Mouse (Mus musculus) bone marrow, adult 2 months (tissue): ENCODE measurements around the gene Rhof. TPM values are rescaled to one million over a fixed set of nuclear protein-coding genes. Genes with fewer than 3 reads are reported as not detected.

ENCODE experiments used
- H3K27ac ChIP-seq: fragments of 200-500 bp; 2 replicates; pipeline ENCODE4 v1.5.1; 2012; ENCODE audit warnings: low read depth, mild to moderate bottlenecking, control low read depth, inconsistent platforms, low read length; ENCODE audit not compliant: control insufficient read depth, poor library complexity, insufficient read depth
- H3K4me1 ChIP-seq: fragments of 200-500 bp; 2 replicates; pipeline ENCODE4 v1.6.1; 2011; ENCODE audit warnings: low read length; ENCODE audit not compliant: control insufficient read depth, insufficient read depth
- H3K4me3 ChIP-seq: fragments of 200-500 bp; replicated peaks from 2 replicates; pipeline ENCODE3; 2011; ENCODE audit warnings: mild to moderate bottlenecking, low read depth, low read length, control low read depth; ENCODE audit not compliant: control insufficient read depth
- CTCF ChIP-seq: fragments of 200-500 bp; IDR thresholded peaks from 2 replicates; pipeline ENCODE4 v1.5.1; 2011; ENCODE audit warnings: low read length, control low read depth; ENCODE audit not compliant: control insufficient read depth, insufficient read depth
- POLR2A ChIP-seq: fragments of 200-500 bp; IDR thresholded peaks from 2 replicates; pipeline ENCODE4 v1.6.1; 2011; ENCODE audit warnings: low read depth, mild to moderate bottlenecking, control low read depth, low read length, borderline replicate concordance; ENCODE audit not compliant: control insufficient read depth
- WGBS: fragments of 180-500 bp; shearing (Covaris S2); methylation state at CpG from one replicate; pipeline ENCODE4 v1.1.7; 2018; 5-methylcytosine and 5-hydroxymethylcytosine counted together
- polyA plus RNA-seq: library from polyadenylated mRNA; stranded (reverse); fragments of >200 nt; gene quantifications from 2 replicates; pipeline ENCODE4 v1.2.4, GENCODE M21; 2011; ENCODE audit warnings: low replicate concordance; ENCODE audit not compliant: missing spikeins, insufficient read depth, insufficient read length

The Rhof gene
- polyA plus RNA-seq, 1 experiment = 7.2 TPM

DNA sequence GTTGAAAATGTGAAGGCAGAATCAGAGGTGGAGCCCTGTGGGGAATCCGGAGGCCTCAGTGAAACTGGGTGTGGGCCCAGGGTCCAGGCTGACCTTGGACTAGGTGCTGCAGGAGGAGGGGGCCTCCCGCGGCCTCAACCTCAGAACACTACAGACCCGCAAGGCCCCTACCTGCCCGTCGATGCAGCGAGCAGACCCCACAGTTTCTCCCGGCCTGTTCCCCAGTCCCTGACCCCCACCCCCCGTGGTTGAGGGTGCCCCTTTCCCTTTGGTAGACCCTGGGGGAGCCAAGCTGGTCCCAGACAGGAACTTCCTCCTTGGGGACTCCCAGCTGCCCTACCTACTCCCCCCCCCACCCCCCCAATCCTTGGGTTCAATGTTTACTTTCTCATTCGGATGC lies 33.9 kb upstream of the Rhof start:
- no peak overlapping the region for H3K4me3 ChIP-seq
- H3K27ac ChIP-seq = no peak overlapping the region
- H3K4me1 ChIP-seq = no peaks in the 10 kb centered on the region
- 75% methylated on average over 10 of the region's 10 CpGs for WGBS
- TF ChIP-seq POLR2A (no peak), CTCF (no peak)

DNA sequence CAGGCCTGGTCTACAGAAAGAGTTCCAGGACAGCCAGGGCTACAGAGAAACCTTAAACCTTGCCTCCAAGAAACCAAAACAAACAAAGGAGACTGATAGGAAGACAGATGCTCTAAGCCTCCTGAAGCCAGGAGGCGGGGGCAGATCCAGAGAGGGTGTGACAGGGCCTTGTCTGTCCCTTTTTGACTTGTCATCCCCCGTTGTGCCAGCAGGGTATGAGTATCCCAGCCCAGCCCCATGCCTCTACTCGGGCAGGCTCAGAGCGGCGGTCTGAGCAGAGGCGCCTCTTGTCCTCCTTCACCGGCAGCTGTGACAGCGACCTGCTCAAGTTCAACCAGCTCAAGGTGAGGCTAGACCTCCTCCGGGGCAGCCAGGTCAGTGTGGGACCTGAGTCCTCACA lies 30.4 kb upstream of the Rhof start:
- Histone ChIP-seq H3K27ac (no peak overlapping the region), H3K4me1 (no peaks in the 10 kb centered on the region), H3K4me3 (no peak overlapping the region)
- 89% methylated on average over 9 of the region's 9 CpGs for WGBS
- TF ChIP-seq CTCF (no peak), POLR2A (no peak)

DNA sequence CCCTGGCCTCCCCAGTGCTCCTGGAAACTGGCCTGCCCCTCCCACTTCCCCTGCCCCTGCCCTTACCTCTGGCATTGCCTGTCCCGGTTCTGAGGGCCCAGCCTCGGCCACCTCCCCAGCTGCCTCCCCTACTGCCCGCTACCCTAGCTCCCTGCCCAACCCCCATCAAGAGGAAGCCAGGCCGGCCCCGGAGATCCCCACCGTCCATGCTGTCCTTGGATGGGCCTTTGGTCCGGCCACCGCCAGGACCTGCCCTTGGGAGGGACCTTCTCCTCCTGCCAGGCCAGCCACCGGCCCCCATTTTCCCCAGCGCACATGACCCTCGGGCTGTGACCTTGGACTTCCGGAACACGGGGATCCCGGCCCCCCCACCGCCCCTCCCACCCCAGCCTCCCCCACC lies 27.8 kb upstream of the Rhof start:
- no peaks in the 10 kb centered on the region for H3K4me1 ChIP-seq
- WGBS = 95% methylated on average over 15 of the region's 15 CpGs
- H3K4me3 ChIP-seq = no peak overlapping the region
- no peak overlapping the region for H3K27ac ChIP-seq
- no peak for TF ChIP-seq POLR2A
- TF ChIP-seq CTCF = no peak

DNA sequence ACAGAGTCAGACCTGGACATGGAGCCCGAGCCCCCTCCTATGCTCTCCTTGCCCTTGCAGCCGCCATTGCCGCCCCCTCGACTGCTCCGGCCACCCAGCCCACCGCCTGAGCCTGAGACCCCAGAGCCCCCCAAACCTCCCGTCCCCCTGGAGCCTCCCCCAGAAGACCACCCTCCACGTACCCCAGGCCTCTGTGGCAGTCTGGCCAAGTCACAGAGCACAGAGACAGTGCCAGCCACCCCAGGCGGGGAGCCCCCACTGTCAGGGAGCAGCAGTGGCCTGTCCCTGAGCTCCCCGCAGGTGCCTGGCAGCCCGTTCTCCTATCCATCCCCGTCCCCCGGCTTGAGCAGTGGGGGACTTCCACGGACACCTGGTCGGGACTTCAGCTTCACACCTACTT lies 27.4 kb upstream of the Rhof start:
- Histone ChIP-seq H3K4me1 (no peaks in the 10 kb centered on the region), H3K4me3 (no peak overlapping the region), H3K27ac (no peak overlapping the region)
- TF ChIP-seq CTCF = no peak
- no peak for TF ChIP-seq POLR2A
- 97% methylated on average over 15 of the region's 15 CpGs for WGBS

DNA sequence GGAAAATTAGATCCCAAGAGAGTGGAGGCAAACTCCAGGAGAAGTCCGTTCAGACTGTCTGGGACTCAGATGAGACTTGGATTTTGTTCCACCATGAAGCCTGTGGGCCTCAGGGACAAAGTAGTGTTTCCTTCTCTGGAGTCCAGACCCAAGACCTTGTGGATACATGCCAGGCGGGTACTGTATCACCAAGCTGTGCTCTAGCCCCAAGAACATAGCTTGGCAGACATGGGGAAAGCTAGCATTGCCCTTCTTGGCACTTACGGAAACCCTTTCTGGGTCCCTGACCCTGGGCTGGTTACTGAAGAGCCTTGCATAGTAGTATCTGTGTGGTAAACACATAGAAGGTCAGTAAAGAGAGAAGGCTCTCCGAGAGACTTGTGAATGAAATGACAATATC lies 27.0 kb upstream of the Rhof start:
- TF ChIP-seq POLR2A = no peak
- no peak for TF ChIP-seq CTCF
- 93% methylated on average over 4 of the region's 4 CpGs for WGBS

DNA sequence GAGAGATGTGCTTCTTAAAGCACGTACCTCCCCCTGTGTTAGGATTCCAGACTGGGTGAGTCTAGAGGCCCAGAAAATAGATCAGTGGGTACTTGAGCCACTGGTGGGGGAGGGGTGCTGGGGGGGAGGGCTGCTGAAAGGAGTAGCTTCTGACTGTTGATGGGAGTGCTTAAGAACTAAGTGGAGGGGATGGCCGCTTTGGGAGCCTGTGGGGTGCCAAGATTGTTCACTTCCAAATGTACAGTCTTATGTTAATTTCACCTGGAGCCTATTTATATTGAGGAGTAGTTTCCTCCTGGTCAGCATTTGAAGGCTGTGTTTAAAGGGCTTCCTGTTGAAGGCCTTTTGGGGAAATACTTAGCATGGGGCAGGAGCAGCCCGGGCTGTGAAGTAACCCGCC lies 25.5 kb upstream of the Rhof start:
- Histone ChIP-seq H3K4me3 (no peak overlapping the region), H3K4me1 (peaks cover 2% of the 10 kb centered on the region; the same call in 1 of the 2 replicates), H3K27ac (no peak overlapping the region)
- 76% methylated on average over 4 of the region's 4 CpGs for WGBS
- no peak for TF ChIP-seq CTCF
- no peak for TF ChIP-seq POLR2A

More for the DNA sequence above, 27.0 kb upstream of the Rhof start:
- Histone ChIP-seq H3K4me3 (no peak overlapping the region), H3K27ac (no peak overlapping the region), H3K4me1 (no peaks in the 10 kb centered on the region)

DNA sequence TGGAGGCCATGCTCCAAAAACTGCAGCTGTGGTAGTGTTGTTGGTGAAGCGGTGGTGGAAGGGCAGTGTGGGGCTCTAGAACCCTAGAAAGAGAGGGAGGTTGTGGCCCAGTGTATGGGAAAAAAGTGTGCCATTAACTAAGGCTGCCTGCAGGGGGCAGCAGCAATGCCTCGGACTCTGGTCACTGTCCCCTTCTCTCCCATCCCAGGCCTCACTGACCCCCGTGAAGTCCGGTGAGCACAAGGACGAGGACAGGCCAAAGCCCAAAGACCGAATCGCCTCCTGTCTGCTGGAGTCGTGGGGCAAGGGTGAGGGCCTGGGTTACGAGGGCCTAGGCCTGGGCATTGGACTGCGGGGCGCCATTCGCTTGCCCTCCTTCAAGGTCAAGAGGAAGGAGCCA lies 24.3 kb upstream of the Rhof start:
- H3K27ac ChIP-seq = no peak overlapping the region
- peaks cover 8% of the 10 kb centered on the region; the same call in 1 of the 2 replicates for H3K4me1 ChIP-seq
- 90% methylated on average over 12 of the region's 12 CpGs for WGBS
- no peak overlapping the region for H3K4me3 ChIP-seq
- no peak for TF ChIP-seq POLR2A
- TF ChIP-seq CTCF = peak; percentile 53

DNA sequence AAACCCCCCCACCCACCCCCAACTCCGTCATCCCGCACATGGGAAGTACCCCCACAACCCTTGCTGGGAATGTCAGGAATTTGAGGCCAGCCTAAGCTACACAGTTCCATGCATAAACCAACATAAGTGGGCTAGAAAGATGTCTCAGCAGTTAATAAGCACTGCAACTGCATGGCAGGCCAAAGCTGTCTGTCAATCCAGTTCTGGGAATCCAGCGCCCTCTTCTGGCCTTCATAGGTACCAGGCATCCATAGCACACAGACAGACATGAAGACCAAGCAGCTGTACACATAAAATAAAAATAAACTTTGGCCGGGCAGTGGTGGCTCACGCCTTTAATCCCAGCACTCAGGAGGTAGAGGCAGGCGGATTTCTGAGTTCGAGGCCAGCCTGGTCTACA lies 22.9 kb upstream of the Rhof start:
- WGBS = 49% methylated on average over 7 of the region's 7 CpGs

DNA sequence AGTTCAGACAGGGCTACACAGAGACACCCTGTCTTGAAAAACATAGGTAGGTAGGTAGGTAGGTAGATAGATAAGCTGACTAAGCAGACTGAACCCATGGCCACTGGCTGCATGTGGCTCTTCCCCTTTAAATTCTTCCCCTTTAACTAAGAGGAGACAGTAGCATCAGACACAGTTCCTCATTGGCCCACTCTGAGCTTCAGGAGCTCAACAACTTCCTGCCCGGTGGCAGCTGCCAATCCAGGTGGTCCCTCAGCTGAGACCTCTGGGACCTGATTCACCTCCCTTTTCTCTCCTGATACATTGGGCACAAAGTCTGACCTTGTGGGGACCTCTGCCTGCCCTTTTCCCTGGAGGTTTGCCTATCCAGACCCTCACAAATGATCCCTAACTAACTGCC lies 20.4 kb upstream of the Rhof start:
- peak overlapping the region; percentile 37; the same call in 1 of the 2 replicates for H3K27ac ChIP-seq
- TF ChIP-seq CTCF (no peak), POLR2A (no peak)
- H3K4me3 ChIP-seq = peak overlapping the region; percentile 22
- WGBS = 15% methylated on average over 1 of the region's 1 CpGs
- H3K4me1 ChIP-seq = peaks cover 15% of the 10 kb centered on the region

More for the DNA sequence above, 22.9 kb upstream of the Rhof start:
- TF ChIP-seq CTCF = peak; percentile 89
- no peak for TF ChIP-seq POLR2A
- no peak overlapping the region for H3K27ac ChIP-seq
- peaks cover 11% of the 10 kb centered on the region for H3K4me1 ChIP-seq
- H3K4me3 ChIP-seq = no peak overlapping the region
